ENCODE assay signal across 13 mouse cellular contexts in genomic region chr9:49623934-49624505, GRCm38 (mm10).
DNase-seq lines count a peak whose midpoint lies in the region; ATAC-seq lines count a peak whose summit lies in the region.
"Had no signal": no experiment of that assay in that cellular context is flagged by ENCODE, and none has a peak within 500 bp of the region (broad histone marks: within the 10 kb centered on the region; RNA-seq: fewer than 3 reads in every experiment).

No protein-coding gene starts in this region.

- H3K4me2 ChIP-seq in hindbrain, embryonic 14.5 days (replicated peaks), result peak overlapping the region; percentile 7
- H3K4me2 ChIP-seq in midbrain, embryonic 16.5 days (ENCODE audit: low read length), result no peak overlapping the region
- H3K4me2 ChIP-seq: heart, embryonic 12.5 days; intestine, embryonic 15.5 days; liver, embryonic 13.5 days had no signal

- H3K9ac ChIP-seq in hindbrain, embryonic 14.5 days, result peak overlapping the region; percentile 12; the same call in 1 of the 2 replicates
- H3K9ac ChIP-seq in midbrain, embryonic 16.5 days (ENCODE audit: low read depth, low read length), result no peak overlapping the region
- H3K9ac ChIP-seq: heart, embryonic 12.5 days; intestine, embryonic 15.5 days; liver, embryonic 13.5 days had no signal

- WGBS in embryonic facial prominence, embryonic 10.5 days, result 41% methylated on average over 3 of the region's 3 CpGs
- WGBS in hindbrain, embryonic 14.5 days, result 18% methylated on average over 3 of the region's 3 CpGs
- WGBS in midbrain, embryonic 16.5 days, result 27% methylated on average over 3 of the region's 3 CpGs

- no peaks in the 10 kb centered on the region for H3K36me3 ChIP-seq in embryonic facial prominence, embryonic 10.5 days (replicated peaks)
- no peaks in the 10 kb centered on the region for H3K36me3 ChIP-seq in hindbrain, embryonic 14.5 days (replicated peaks; ENCODE audit: control insufficient read depth, insufficient read depth)
- no peaks in the 10 kb centered on the region for H3K36me3 ChIP-seq in midbrain, embryonic 16.5 days (ENCODE audit: control insufficient read depth, insufficient read depth, low read length)
- H3K36me3 ChIP-seq: G1E; heart, embryonic 12.5 days; intestine, embryonic 15.5 days; liver, embryonic 13.5 days had no signal

- ATAC-seq in hindbrain, embryonic 14.5 days (ENCODE audit: low FRiP score), result no peak
- no peak; the same call in 1 of the 2 replicates for ATAC-seq in midbrain, embryonic 16.5 days
- ATAC-seq: intestine, embryonic 15.5 days had no signal

- H3K27ac ChIP-seq in embryonic facial prominence, embryonic 10.5 days (replicated peaks), result 0 out of 2 replicates have a peak overlapping the region, but pooled peaks have one; percentile 27
- peak overlapping the region; percentile 78 for H3K27ac ChIP-seq in hindbrain, embryonic 14.5 days
- peak overlapping the region; percentile 60 for H3K27ac ChIP-seq in midbrain, embryonic 16.5 days (ENCODE audit: low read length)
- H3K27ac ChIP-seq: intestine, embryonic 15.5 days; liver, embryonic 13.5 days had no signal

- H3K9me3 ChIP-seq in embryonic facial prominence, embryonic 10.5 days, result 0 out of 2 replicates have a peak, but pooled peaks cover 4% of the 10 kb centered on the region
- no peaks in the 10 kb centered on the region for H3K9me3 ChIP-seq in hindbrain, embryonic 14.5 days (ENCODE audit: control insufficient read depth, low read length)
- H3K9me3 ChIP-seq in midbrain, embryonic 16.5 days (replicated peaks; ENCODE audit: control insufficient read depth, low read length, poor library complexity, severe bottlenecking), result no peaks in the 10 kb centered on the region
- H3K9me3 ChIP-seq: heart, embryonic 12.5 days; intestine, embryonic 15.5 days; liver, embryonic 13.5 days had no signal

- H3K27me3 ChIP-seq in embryonic facial prominence, embryonic 10.5 days (replicated peaks; ENCODE audit: low read depth, poor library complexity, severe bottlenecking), result no peaks in the 10 kb centered on the region
- no peaks in the 10 kb centered on the region for H3K27me3 ChIP-seq in hindbrain, embryonic 14.5 days (ENCODE audit: control insufficient read depth, insufficient read depth, low read length)
- H3K27me3 ChIP-seq in midbrain, embryonic 16.5 days (ENCODE audit: control insufficient read depth, insufficient read depth, low read depth, low read length), result no peaks in the 10 kb centered on the region
- H3K27me3 ChIP-seq: heart, embryonic 12.5 days; intestine, embryonic 15.5 days; liver, embryonic 13.5 days had no signal

- H3K4me1 ChIP-seq in embryonic facial prominence, embryonic 10.5 days, result peaks cover 9% of the 10 kb centered on the region
- peaks cover 53% of the 10 kb centered on the region for H3K4me1 ChIP-seq in hindbrain, embryonic 14.5 days (replicated peaks; ENCODE audit: control insufficient read depth, insufficient read depth, low read length)
- peaks cover 48% of the 10 kb centered on the region for H3K4me1 ChIP-seq in midbrain, embryonic 16.5 days (ENCODE audit: control insufficient read depth, insufficient read depth, low read length)
- H3K4me1 ChIP-seq: intestine, embryonic 15.5 days; liver, embryonic 13.5 days had no signal

- no peak overlapping the region for H3K4me3 ChIP-seq in embryonic facial prominence, embryonic 10.5 days
- no peak overlapping the region for H3K4me3 ChIP-seq in hindbrain, embryonic 14.5 days (replicated peaks; ENCODE audit: low read length)
- no peak overlapping the region for H3K4me3 ChIP-seq in midbrain, embryonic 16.5 days (ENCODE audit: low read depth, low read length)
- H3K4me3 ChIP-seq: heart, embryonic 12.5 days; intestine, embryonic 15.5 days; liver, embryonic 13.5 days had no signal

- DNase-seq in embryo, embryonic 11 days, result peak; percentile 25
- DNase-seq in embryo, embryonic 10.5 days (ENCODE audit: low spot score), result no peak
- no peak for DNase-seq in embryonic facial prominence, embryonic 10.5 days (ENCODE audit: low spot score)
- no peak for DNase-seq in hindbrain, embryonic 14.5 days (ENCODE audit: low spot score)
- DNase-seq in thymus, postnatal 4 days, result no peak
- DNase-seq in adrenal gland, postnatal 36 days, result no peak
- DNase-seq in urinary bladder, postnatal 14 days (ENCODE audit: low spot score), result no peak
- DNase-seq: cerebellum, adult 11-12 months; liver, embryonic 13.5 days had no signal

Comparison
In these comparisons a context has a peak if more than half of its experiments do, and no peak if none do; other contexts are left out.
1. H3K27ac ChIP-seq: peak in every context shown above with its lines; median percentile 78 in hindbrain, embryonic 14.5 days; 60 in midbrain, embryonic 16.5 days; 27 in embryonic facial prominence, embryonic 10.5 days.